Mouse (Mus musculus) heart, embryonic 16.5 days (tissue): Measurements from ENCODE around the gene Cmss1. TPM values are rescaled to one million over a fixed set of nuclear protein-coding genes. Genes with fewer than 3 reads are reported as not detected.

ENCODE experiments used
- ATAC-seq: fragments of 200-750 bp; cut with Nextera tagmentation; replicated peaks from 2 replicates; pipeline ENCODE4 v1.8.0; 2017; ENCODE audit warnings: moderate number of reproducible peaks; ENCODE audit not compliant: insufficient read depth, low FRiP score; ENCODE audit errors: extremely low read depth
- H3K27ac ChIP-seq: fragments of 300-500 bp; sonication (generic); 2 replicates; pipeline ENCODE4 v1.5.1; 2014; ENCODE audit warnings: mild to moderate bottlenecking, low read length, control low read depth, moderate library complexity
- H3K27me3 ChIP-seq: fragments of 300-500 bp; sonication (generic); 2 replicates; pipeline ENCODE4 v1.6.1; 2014; ENCODE audit warnings: low read length, mixed read lengths; ENCODE audit not compliant: control insufficient read depth, insufficient read depth
- H3K36me3 ChIP-seq: fragments of 300-500 bp; sonication (generic); 2 replicates; pipeline ENCODE4 v1.6.1; 2014; ENCODE audit not compliant: control insufficient read depth, insufficient read depth
- H3K4me1 ChIP-seq: fragments of 300-500 bp; sonication (generic); 2 replicates; pipeline ENCODE4 v1.6.1; 2014; ENCODE audit warnings: low read length, mixed read lengths; ENCODE audit not compliant: control insufficient read depth, insufficient read depth
- H3K4me2 ChIP-seq: fragments of 300-500 bp; sonication (generic); 2 replicates; pipeline ENCODE4 v1.6.1; 2014; ENCODE audit warnings: low read depth, mild to moderate bottlenecking, control low read depth, low read length
- H3K4me3 ChIP-seq: fragments of 300-500 bp; sonication (generic); 2 replicates; pipeline ENCODE4 v1.5.1; 2014; ENCODE audit warnings: mild to moderate bottlenecking, control low read depth, low read length
- H3K9ac ChIP-seq: fragments of 300-500 bp; sonication (generic); 2 replicates; pipeline ENCODE4 v1.6.1; 2014; ENCODE audit warnings: low read length, control low read depth
- H3K9me3 ChIP-seq: fragments of 300-500 bp; sonication (generic); replicated peaks from 2 replicates; pipeline ENCODE4 v1.6.1; 2016; ENCODE audit warnings: low read length; ENCODE audit not compliant: control insufficient read depth
- WGBS: fragments of 180-500 bp; shearing (Covaris S2); extraction: QIAGEN DNeasy Blood & Tissue Kit; methylation state at CpG from one replicate; pipeline ENCODE4 v1.1.7; 2014; 5-methylcytosine and 5-hydroxymethylcytosine counted together
- polyA plus RNA-seq: library from polyadenylated mRNA; unstranded; fragments of >200 nt; fragmentation: Nextera tagmentation; extraction: Ambion mirVana; gene quantifications from 2 replicates; pipeline ENCODE4 v1.2.1, GENCODE M21; 2015

Gene Cmss1
- polyA plus RNA-seq, 1 experiment from 2014 or later, result 39.5 TPM

GRCm38 (mm10) chr16:57301512-57302115 lies 305.1 kb downstream of the Cmss1 start:
- Histone ChIP-seq H3K9me3 (no peaks in the 10 kb centered on the region), H3K9ac (no peak overlapping the region), H3K27me3 (no peaks in the 10 kb centered on the region), H3K4me1 (peaks cover 5% of the 10 kb centered on the region; the same call in 1 of the 2 replicates), H3K4me3 (no peak overlapping the region), H3K27ac (no peak overlapping the region), H3K4me2 (no peak overlapping the region), H3K36me3 (no peaks in the 10 kb centered on the region)
- ATAC-seq, result no peak
- WGBS, result 53% methylated on average over 9 of the region's 9 CpGs

- peaks cover 4% of the 10 kb centered on the region; the same call in 1 of the 2 replicates for H3K4me1 ChIP-seq
- H3K4me2 ChIP-seq, result no peak overlapping the region
- H3K27ac ChIP-seq, result no peak overlapping the region
- no peak overlapping the region for H3K4me3 ChIP-seq
- H3K9ac ChIP-seq, result no peak overlapping the region
- WGBS, result 78% methylated on average over 10 of the region's 10 CpGs
- no peaks in the 10 kb centered on the region for H3K27me3 ChIP-seq
- H3K36me3 ChIP-seq, result no peaks in the 10 kb centered on the region
- no peaks in the 10 kb centered on the region for H3K9me3 ChIP-seq
- no peak for ATAC-seq
These were observed 311.3 kb downstream of the Cmss1 start for GRCm38 (mm10) chr16:57295216-57295934.

- H3K36me3 ChIP-seq, result no peaks in the 10 kb centered on the region
- 70% methylated on average over 2 of the region's 2 CpGs for WGBS
- no peak for ATAC-seq
- H3K4me3 ChIP-seq, result no peak within 1 kb of the TSS
- H3K4me1 ChIP-seq, result peaks cover 4% of the 10 kb centered on the region; the same call in 1 of the 2 replicates
- peak within 1 kb of the TSS; percentile 18; the same call in 1 of the 2 replicates for H3K4me2 ChIP-seq
- no peaks in the 10 kb centered on the region for H3K27me3 ChIP-seq
- no peaks in the 10 kb centered on the region for H3K9me3 ChIP-seq
- peak within 1 kb of the TSS; percentile 62 for H3K27ac ChIP-seq
- no peak within 1 kb of the TSS for H3K9ac ChIP-seq
These were observed 313.9 kb downstream of the Cmss1 start, which contains the start of gene Tmem30c for GRCm38 (mm10) chr16:57292765-57293164. Tmem30c (minus strand) TSS chr16:57292865.

- WGBS, result 35% methylated on average over 4 of the region's 4 CpGs
- peak; percentile 75 for ATAC-seq
- peak overlapping the region; percentile 18; the same call in 1 of the 2 replicates for H3K4me2 ChIP-seq
These were observed 314.4 kb downstream of the Cmss1 start for GRCm38 (mm10) chr16:57292296-57292695.

GRCm38 (mm10) chr16:57291696-57292095 lies 315.0 kb downstream of the Cmss1 start:
- Histone ChIP-seq H3K4me3 (no peak overlapping the region), H3K4me1 (peaks cover 4% of the 10 kb centered on the region; the same call in 1 of the 2 replicates), H3K4me2 (no peak overlapping the region), H3K36me3 (no peaks in the 10 kb centered on the region), H3K27me3 (no peaks in the 10 kb centered on the region), H3K27ac (no peak overlapping the region), H3K9me3 (no peaks in the 10 kb centered on the region), H3K9ac (no peak overlapping the region)
- WGBS, result 91% methylated on average over 5 of the region's 5 CpGs
- ATAC-seq, result no peak

More at GRCm38 (mm10) chr16:57292296-57292695, 314.4 kb downstream of the Cmss1 start:
- Histone ChIP-seq H3K9me3 (no peaks in the 10 kb centered on the region), H3K27me3 (no peaks in the 10 kb centered on the region), H3K36me3 (no peaks in the 10 kb centered on the region), H3K27ac (peak overlapping the region; percentile 62), H3K4me1 (peaks cover 4% of the 10 kb centered on the region; the same call in 1 of the 2 replicates), H3K4me3 (no peak overlapping the region), H3K9ac (no peak overlapping the region)

GRCm38 (mm10) chr16:57281417-57281816 lies 325.2 kb downstream of the Cmss1 start:
- H3K9ac ChIP-seq, result no peak overlapping the region
- ATAC-seq, result no peak

GRCm38 (mm10) chr16:57280221-57281217 lies 326.1 kb downstream of the Cmss1 start:
- Histone ChIP-seq H3K36me3 (no peaks in the 10 kb centered on the region), H3K9ac (no peak overlapping the region), H3K4me2 (no peak overlapping the region), H3K9me3 (no peaks in the 10 kb centered on the region), H3K27ac (no peak overlapping the region), H3K4me1 (no peaks in the 10 kb centered on the region), H3K4me3 (no peak overlapping the region), H3K27me3 (no peaks in the 10 kb centered on the region)
- 79% methylated on average over 31 of the region's 31 CpGs for WGBS
- ATAC-seq, result no peak

More at GRCm38 (mm10) chr16:57281417-57281816, 325.2 kb downstream of the Cmss1 start:
- Histone ChIP-seq H3K4me3 (no peak overlapping the region), H3K27me3 (no peaks in the 10 kb centered on the region), H3K27ac (no peak overlapping the region), H3K4me2 (no peak overlapping the region), H3K4me1 (no peaks in the 10 kb centered on the region), H3K36me3 (no peaks in the 10 kb centered on the region), H3K9me3 (no peaks in the 10 kb centered on the region)
- 80% methylated on average over 8 of the region's 8 CpGs for WGBS

GRCm38 (mm10) chr16:57278976-57279626 lies 327.6 kb downstream of the Cmss1 start:
- H3K4me1 ChIP-seq, result no peaks in the 10 kb centered on the region
- WGBS, result 85% methylated on average over 10 of the region's 12 CpGs
- ATAC-seq, result no peak
- H3K9ac ChIP-seq, result no peak overlapping the region
- no peak overlapping the region for H3K27ac ChIP-seq
- no peaks in the 10 kb centered on the region for H3K27me3 ChIP-seq
- no peak overlapping the region for H3K4me3 ChIP-seq
- H3K4me2 ChIP-seq, result no peak overlapping the region
- no peaks in the 10 kb centered on the region for H3K36me3 ChIP-seq
- H3K9me3 ChIP-seq, result no peaks in the 10 kb centered on the region
